Mouse (Mus musculus): Measurements from ENCODE around the gene Vmn2r121. TPM values are rescaled to one million over a fixed set of nuclear protein-coding genes. Genes with fewer than 3 reads are reported as not detected.

The Vmn2r121 gene
- polyA plus RNA-seq (2012; ENCODE audit: low replicate concordance), result not detected in 2 replicates

GRCm38 (mm10) chrX:124135852-124136251 lies at the start of gene Vmn2r121:
Vmn2r121 (minus strand) TSS chrX:124135952.

